ENCODE assay signal across 12 mouse cellular contexts in genomic region chr6:92905922-92906321, GRCm38 (mm10). TPM values are rescaled to one million over a fixed set of nuclear protein-coding genes. Genes with fewer than 3 reads are reported as not detected.
A peak's percentile ranks its signal among the peaks of the same experiment; 100 is the strongest.
DNase-seq lines count a peak whose midpoint lies in the region; ATAC-seq lines count a peak whose summit lies in the region.
"Had no signal": no experiment of that assay in that cellular context is flagged by ENCODE, and none has a peak within 500 bp of the region (broad histone marks: within the 10 kb centered on the region; RNA-seq: fewer than 3 reads in every experiment).

No protein-coding gene starts in this region.

- no peaks in the 10 kb centered on the region for H3K27me3 ChIP-seq in midbrain, embryonic 10.5 days (ENCODE audit: low read depth, poor library complexity, severe bottlenecking)
- no peaks in the 10 kb centered on the region for H3K27me3 ChIP-seq in midbrain, embryonic 13.5 days
- no peaks in the 10 kb centered on the region for H3K27me3 ChIP-seq in forebrain, embryonic 11.5 days (ENCODE audit: control insufficient read depth, insufficient read depth, low read length)

- no peak for ATAC-seq in midbrain, embryonic 13.5 days
- no peak for ATAC-seq in forebrain, embryonic 11.5 days (replicated peaks; ENCODE audit: low FRiP score)
- ATAC-seq: hindbrain, embryonic 16.5 days had no signal

- peaks cover 18% of the 10 kb centered on the region for H3K4me1 ChIP-seq in midbrain, embryonic 10.5 days
- no peaks in the 10 kb centered on the region for H3K4me1 ChIP-seq in midbrain, embryonic 13.5 days (replicated peaks)
- no peaks in the 10 kb centered on the region for H3K4me1 ChIP-seq in forebrain, embryonic 11.5 days (replicated peaks; ENCODE audit: control insufficient read depth, insufficient read depth, low read length)

- intact Hi-C loops in gastrocnemius, postnatal 36 days (cut with DNase I): no loop called here

- no peak overlapping the region for H3K4me3 ChIP-seq in midbrain, embryonic 10.5 days
- no peak overlapping the region for H3K4me3 ChIP-seq in midbrain, embryonic 13.5 days (replicated peaks)
- H3K4me3 ChIP-seq in forebrain, embryonic 11.5 days (ENCODE audit: low read depth, low read length): no peak overlapping the region

- H3K27ac ChIP-seq in midbrain, embryonic 10.5 days (replicated peaks): no peak overlapping the region
- H3K27ac ChIP-seq in midbrain, embryonic 13.5 days: no peak overlapping the region
- no peak overlapping the region for H3K27ac ChIP-seq in forebrain, embryonic 11.5 days (ENCODE audit: low read depth, low read length)

- 25% methylated on average over 5 of the region's 5 CpGs for WGBS in midbrain, embryonic 10.5 days
- WGBS in midbrain, embryonic 13.5 days: 28% methylated on average over 5 of the region's 5 CpGs
- WGBS in forebrain, embryonic 11.5 days: 37% methylated on average over 5 of the region's 5 CpGs

- H3K9ac ChIP-seq in midbrain, embryonic 13.5 days (replicated peaks): no peak overlapping the region
- H3K9ac ChIP-seq in forebrain, embryonic 11.5 days (ENCODE audit: low read length): no peak overlapping the region

- H3K4me2 ChIP-seq in midbrain, embryonic 13.5 days (replicated peaks): no peak overlapping the region
- no peak overlapping the region for H3K4me2 ChIP-seq in forebrain, embryonic 11.5 days (ENCODE audit: low read depth, low read length, severe bottlenecking)

- no peaks in the 10 kb centered on the region for H3K9me3 ChIP-seq in midbrain, embryonic 10.5 days (replicated peaks)
- no peaks in the 10 kb centered on the region for H3K9me3 ChIP-seq in midbrain, embryonic 13.5 days
- no peaks in the 10 kb centered on the region for H3K9me3 ChIP-seq in forebrain, embryonic 11.5 days (ENCODE audit: control insufficient read depth, low read length)

- H3K36me3 ChIP-seq in midbrain, embryonic 10.5 days: peaks cover 11% of the 10 kb centered on the region; the same call in 1 of the 2 replicates
- no peaks in the 10 kb centered on the region for H3K36me3 ChIP-seq in midbrain, embryonic 13.5 days
- H3K36me3 ChIP-seq in forebrain, embryonic 11.5 days (ENCODE audit: control insufficient read depth, insufficient read depth, low read length): no peaks in the 10 kb centered on the region

- DNase-seq in midbrain, embryonic 10.5 days (ENCODE audit: low spot score): peak; percentile 15
- peak; percentile 20 to 25 for DNase-seq in gastrocnemius, postnatal 36 days
- DNase-seq in kidney, adult 9 months: peak; percentile 73
- peak; percentile 48 for DNase-seq in skeletal muscle tissue, adult 2 months (ENCODE audit: low read depth, low spot score)
- no peak for DNase-seq in urinary bladder, postnatal 10 days (ENCODE audit: low spot score)
- no peak for DNase-seq in forebrain, embryonic 11.5 days (ENCODE audit: low spot score)
- DNase-seq in ovary, adult 18-20 months (ENCODE audit: low spot score): no peak
- DNase-seq: cerebellum, adult 8-10 months; thymus, adult 2 months had no signal

RNA-seq across cellular contexts. Expression of gene Gm15737, which starts 36.8 kb away (rescaled TPM):
- not detected in 2 replicates for polyA plus RNA-seq in midbrain, embryonic 10.5 days (2016; fragmentation: Nextera tagmentation; extraction: Ambion mirVana)
- not detected in 2 replicates for polyA plus RNA-seq in midbrain, embryonic 13.5 days (2015; fragmentation: Nextera tagmentation; extraction: Ambion mirVana)
- total RNA-seq in gastrocnemius, postnatal 36 days (2021): under 1 TPM; 0.51 to 0.76 TPM
- not detected in 2 replicates for polyA plus RNA-seq in forebrain, embryonic 11.5 days (2014; fragmentation: Nextera tagmentation; extraction: Ambion mirVana)
- polyA plus RNA-seq: hindbrain, embryonic 16.5 days; liver, embryonic 16.5 days; thymus, adult 2 months had no signal

RNA-seq across cellular contexts. Expression of gene Adamts9, which starts 37.4 kb away (rescaled TPM):
- polyA plus RNA-seq in midbrain, embryonic 10.5 days (2016; fragmentation: Nextera tagmentation; extraction: Ambion mirVana): 1.3 and 1.9 TPM in 2 replicates
- 0.89 and 1.1 TPM in 2 replicates for polyA plus RNA-seq in midbrain, embryonic 13.5 days (2015; fragmentation: Nextera tagmentation; extraction: Ambion mirVana)
- total RNA-seq in gastrocnemius, postnatal 36 days (2021): 1 to 10 TPM; 6.2 to 7.6 TPM
- polyA plus RNA-seq in forebrain, embryonic 11.5 days (2014; fragmentation: Nextera tagmentation; extraction: Ambion mirVana): 2.3 and 2.8 TPM in 2 replicates

Comparison
In these comparisons a context has a peak if more than half of its experiments do, and no peak if none do; other contexts are left out.
1. DNase-seq: peak in midbrain, embryonic 10.5 days (single experiment), gastrocnemius, postnatal 36 days (2 of 2), kidney, adult 9 months (single experiment) and skeletal muscle tissue, adult 2 months (single experiment); none in urinary bladder, postnatal 10 days (single experiment), forebrain, embryonic 11.5 days (single experiment) and ovary, adult 18-20 months (single experiment).